In genomic region chr5:66559591-66560175, GRCm38 (mm10) we compare ENCODE assay signal across 9 mouse cellular contexts. TPM values are rescaled to one million over a fixed set of nuclear protein-coding genes. Genes with fewer than 3 reads are reported as not detected.
A peak's percentile ranks its signal among the peaks of the same experiment; 100 is the strongest.
DNase-seq lines count a peak whose midpoint lies in the region; ATAC-seq and TF ChIP-seq lines count a peak whose summit lies in the region.
"Had no signal": no experiment of that assay in that cellular context is flagged by ENCODE, and none has a peak within 500 bp of the region (broad histone marks: within the 10 kb centered on the region; RNA-seq: fewer than 3 reads in every experiment).

No protein-coding gene starts in this region.

- peak overlapping the region; percentile 0; the same call in 1 of the 2 replicates for H3K4me3 ChIP-seq in gastrocnemius, adult 2 months
- no peak overlapping the region for H3K4me3 ChIP-seq in heart, adult 2 months

- H3K27ac ChIP-seq in gastrocnemius, adult 2 months = peak overlapping the region; percentile 65
- peak overlapping the region; percentile 66 for H3K27ac ChIP-seq in heart, adult 2 months

- no peak for TF ChIP-seq POLR2A in heart, adult 2 months (IDR thresholded peaks at IDR 0.05; ENCODE audit: insufficient read depth, low read depth, low read length)

- CTCF ChIA-PET in Patski (lab: Charles Lee) = interaction anchor here (1.3 kb wide), 2 partner anchors 9 to 12 kb away, joined by 3 read pairs; no protein-coding TSS in a partner anchor

- TF ChIP-seq EP300 in heart, adult 2 months (IDR thresholded peaks at IDR 0.05; ENCODE audit: insufficient read depth, low read depth, low read length) = peak; percentile 59; the same call in 1 of the 2 replicates

- H3K27me3 ChIP-seq in Patski = no peaks in the 10 kb centered on the region
- H3K27me3 ChIP-seq in heart, adult 2 months (ENCODE audit: control insufficient read depth, insufficient read depth, low read length) = no peaks in the 10 kb centered on the region

- H3K9ac ChIP-seq in heart, adult 2 months (ENCODE audit: low read depth, low read length) = no peak overlapping the region

- in situ Hi-C loops in Patski (cut with MboI; ENCODE audit: low pct_unique_long_range_greater_than_20kb) = no loop called here

- POLR2A ChIA-PET in Patski (lab: Charles Lee) = interaction anchor here (0.7 kb wide), 1 partner anchor 68 kb away, joined by 6 read pairs; no protein-coding TSS in a partner anchor

- TF ChIP-seq CTCF in gastrocnemius, adult 2 months (IDR thresholded peaks at IDR 0.05) = no peak
- no peak for TF ChIP-seq CTCF in Patski (IDR thresholded peaks at IDR 0.05)
- TF ChIP-seq CTCF in heart, adult 2 months (IDR thresholded peaks at IDR 0.05) = no peak

- peaks cover 32% of the 10 kb centered on the region for H3K4me1 ChIP-seq in heart, adult 2 months (ENCODE audit: control insufficient read depth, insufficient read depth, low read length)

- peaks cover 10% of the 10 kb centered on the region for H3K79me2 ChIP-seq in heart, adult 2 months (replicated peaks; ENCODE audit: control insufficient read depth, insufficient read depth, low read length)

- peak; percentile 65 for ATAC-seq in Patski

- peaks cover 6% of the 10 kb centered on the region; the same call in 1 of the 2 replicates for H3K36me3 ChIP-seq in heart, adult 2 months (ENCODE audit: control insufficient read depth, insufficient read depth, low read length)

- intact Hi-C loops in gastrocnemius, adult 2 months (cut with DNase I) = no loop called here
- intact Hi-C loops in heart, adult 2 months (cut with DNase I) = loop anchor here (2.0 to 5.0 kb wide), 4 partner anchors 43 to 137 kb away; partner anchors contain the start of gene Apbb2

- peak; percentile 45 for DNase-seq in gastrocnemius, adult 2 months
- DNase-seq in gastrocnemius, postnatal 10 days = no peak
- DNase-seq in Patski (ENCODE audit: low read depth, low spot score) = no peak
- DNase-seq in heart, adult 2 months = peak; percentile 53 to 68
- peak; percentile 40 to 70 for DNase-seq in kidney, postnatal 25 days
- DNase-seq in thymus, postnatal 4 days = no peak
- DNase-seq in retina, embryonic 14.5 days (ENCODE audit: low spot score) = no peak
- no peak for DNase-seq in layer of hippocampus, postnatal 36 days

- 34% methylated on average over 8 of the region's 8 CpGs for WGBS in heart, adult 2 months

RNA-seq across cellular contexts. Expression of gene Apbb2, which starts 58.9 kb away (rescaled TPM):
- total RNA-seq in gastrocnemius, adult 2 months (2021) = 10 to 100 TPM; 35.9 to 43.2 TPM
- 10 to 100 TPM; 55.1 to 56.2 TPM for total RNA-seq in gastrocnemius, postnatal 10 days (2021)
- 38.0 TPM for polyA plus RNA-seq in Patski (2021)
- 10 to 100 TPM; 39.9 to 40.0 TPM for total RNA-seq in heart, adult 2 months (2021)
- polyA plus RNA-seq in heart, adult 2 months (2012; rRNA removed) = 26.7 and 32.4 TPM in 2 replicates
- total RNA-seq in layer of hippocampus, postnatal 36 days (2021) = 10 to 100 TPM; 48.7 to 59.2 TPM
- total RNA-seq: MEL had no signal

Comparison
In these comparisons a context has a peak if more than half of its experiments do, and no peak if none do; other contexts are left out.
1. DNase-seq: peak in gastrocnemius, adult 2 months (single experiment), heart, adult 2 months (2 of 2) and kidney, postnatal 25 days (2 of 2); none in gastrocnemius, postnatal 10 days (single experiment), Patski (single experiment), thymus, postnatal 4 days (single experiment), retina, embryonic 14.5 days (single experiment) and layer of hippocampus, postnatal 36 days (0 of 2).